Mouse (Mus musculus) R1 (cell line): ENCODE results near the gene Gm49369.

Source experiments
- DNase-seq: peaks from one replicate; pipeline ENCODE4 v3.0.0-alpha.2; 2018; ENCODE audit warnings: low read depth, low spot score

The Gm49369 gene

DNA sequence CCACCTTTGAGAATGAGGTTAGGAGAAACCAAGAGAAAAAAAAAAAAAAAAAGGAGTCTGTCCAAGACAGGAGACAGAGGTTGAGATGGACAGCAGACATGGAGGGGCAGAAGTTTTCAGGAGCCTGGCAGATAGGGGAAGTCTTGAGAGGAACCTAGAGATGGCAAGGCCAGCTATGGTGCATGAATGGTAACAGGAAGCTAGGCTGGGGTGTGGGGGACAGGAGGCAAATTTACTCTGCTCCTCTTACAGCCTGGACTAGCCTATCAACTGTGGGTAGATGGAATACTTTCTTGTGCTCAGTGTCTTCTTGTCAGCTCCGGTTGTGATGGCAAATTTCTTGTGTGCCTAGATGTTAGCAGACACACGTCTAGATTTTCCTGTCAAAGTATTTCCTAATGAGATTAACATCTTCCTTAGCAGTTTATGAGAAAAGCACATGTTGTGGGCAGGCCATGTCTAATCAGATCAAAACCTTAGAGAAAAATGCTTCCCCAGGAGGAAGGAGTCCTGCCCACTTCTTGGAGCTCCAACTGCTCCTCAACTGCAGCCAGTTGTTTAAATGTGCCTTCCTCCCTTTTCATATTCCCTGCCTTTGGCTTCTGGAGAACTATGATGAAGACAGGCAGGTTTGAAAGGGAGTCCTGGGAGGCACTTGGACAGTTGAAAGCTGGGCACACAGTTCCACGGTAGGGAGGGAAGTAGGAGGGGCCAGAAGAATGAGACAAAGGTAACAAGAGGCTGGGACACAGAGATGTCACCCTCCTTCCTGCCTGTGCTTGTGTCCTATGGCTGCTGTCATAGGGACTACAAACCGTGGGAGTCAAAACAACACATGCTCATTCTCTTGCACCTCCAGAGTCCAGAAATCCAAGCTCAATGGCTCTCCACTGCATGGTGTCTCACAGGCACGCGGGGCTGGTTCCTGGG is 12.1 kb upstream of the Gm49369 start:
- DNase-seq, result no peak

DNA sequence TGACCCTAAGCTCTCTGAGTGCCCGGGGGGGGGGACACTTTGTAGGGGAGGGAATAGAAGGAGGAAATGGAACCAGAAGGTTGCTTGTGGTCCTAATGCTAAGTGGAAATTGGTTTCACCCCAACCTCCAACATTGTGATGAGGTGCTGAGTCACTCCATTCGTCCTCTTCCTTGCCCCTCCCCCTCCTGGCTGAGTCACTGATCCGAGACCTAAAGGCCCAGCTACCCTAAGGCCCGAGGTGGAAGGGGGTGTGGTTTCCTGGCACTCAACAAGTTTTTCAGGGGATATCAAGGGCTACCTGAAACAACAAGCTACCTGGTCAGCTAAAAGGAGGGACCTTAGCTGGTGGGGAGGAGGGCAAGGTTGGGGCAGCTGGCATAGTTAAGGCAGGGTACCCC is 10.7 kb upstream of the Gm49369 start:
- peak; percentile 88 for DNase-seq

GRCm38 (mm10) chr7:142391609-142392008 is 9.1 kb upstream of the Gm49369 start:
- DNase-seq, result peak; percentile 39

DNA sequence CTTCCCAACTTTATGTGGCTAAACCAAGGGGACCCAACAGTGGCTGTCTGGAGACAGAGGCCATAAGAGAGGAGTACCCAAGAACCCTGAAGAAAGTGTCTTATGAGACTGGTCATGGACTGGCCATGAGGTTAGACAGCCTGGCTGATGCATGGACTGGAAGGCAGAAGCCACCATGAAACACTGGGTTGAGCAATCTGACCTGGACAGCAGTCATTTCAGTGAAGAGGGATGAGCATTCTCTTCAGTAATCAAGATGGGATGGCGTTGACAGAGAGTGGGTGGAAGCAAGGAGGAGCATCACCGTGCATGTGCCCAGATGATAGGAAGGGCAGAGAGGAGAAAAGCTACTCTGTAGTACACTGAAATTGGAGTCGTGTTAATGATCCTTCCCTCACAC is 8.6 kb upstream of the Gm49369 start:
- no peak for DNase-seq

DNA sequence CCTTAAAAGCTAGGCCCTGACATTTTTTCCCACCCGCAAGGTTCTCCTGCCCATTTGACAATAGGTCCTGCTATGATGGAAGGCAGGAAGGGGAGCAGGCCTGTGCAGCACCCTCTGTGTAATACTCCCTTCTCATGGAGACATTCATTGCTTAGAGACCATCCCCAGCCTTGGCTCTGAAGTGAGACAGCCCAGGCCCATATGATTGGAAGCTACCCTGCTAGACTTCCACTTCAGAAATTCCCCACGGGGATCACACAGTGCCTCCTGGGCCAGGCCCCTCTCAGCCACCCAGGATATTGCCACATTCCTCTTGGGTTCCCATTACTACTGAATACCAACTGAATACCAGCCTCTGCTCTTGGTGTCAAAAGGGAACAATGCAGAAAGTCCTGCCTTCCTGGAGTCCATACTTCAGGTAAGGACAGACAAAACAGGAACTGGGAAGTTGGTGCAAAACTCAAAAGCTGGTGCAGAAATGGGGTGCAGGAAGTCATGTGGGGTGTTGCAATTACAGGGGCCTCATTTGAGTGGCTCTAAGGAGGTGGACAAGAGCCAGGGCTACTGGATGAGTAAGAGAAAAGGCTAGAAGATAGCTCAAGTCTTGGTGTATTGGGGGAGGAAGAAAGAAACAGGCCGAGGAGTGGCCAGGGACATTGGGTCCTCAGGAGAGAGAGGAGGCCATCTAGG is 7.6 kb upstream of the Gm49369 start:
- DNase-seq, result no peak

DNA sequence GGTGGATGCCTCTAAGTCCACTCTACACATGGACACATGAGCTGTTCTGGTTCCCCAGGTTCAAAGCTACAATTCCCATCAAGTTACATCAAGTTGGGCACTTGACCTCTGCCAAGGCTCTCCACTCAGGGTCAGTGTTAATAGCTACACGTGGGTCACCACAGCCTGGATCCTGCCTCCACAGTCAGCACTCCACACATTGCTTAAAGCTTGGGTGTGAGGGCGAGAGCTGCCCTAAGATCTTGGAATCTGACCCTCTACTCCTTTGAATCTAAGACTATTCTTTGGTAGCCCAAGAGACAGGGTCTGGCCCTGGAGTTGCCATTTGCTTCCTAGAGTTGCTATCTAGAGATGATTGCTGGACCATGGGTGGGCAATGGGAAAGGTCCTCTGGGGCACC is 6.3 kb upstream of the Gm49369 start:
- DNase-seq, result no peak

DNA sequence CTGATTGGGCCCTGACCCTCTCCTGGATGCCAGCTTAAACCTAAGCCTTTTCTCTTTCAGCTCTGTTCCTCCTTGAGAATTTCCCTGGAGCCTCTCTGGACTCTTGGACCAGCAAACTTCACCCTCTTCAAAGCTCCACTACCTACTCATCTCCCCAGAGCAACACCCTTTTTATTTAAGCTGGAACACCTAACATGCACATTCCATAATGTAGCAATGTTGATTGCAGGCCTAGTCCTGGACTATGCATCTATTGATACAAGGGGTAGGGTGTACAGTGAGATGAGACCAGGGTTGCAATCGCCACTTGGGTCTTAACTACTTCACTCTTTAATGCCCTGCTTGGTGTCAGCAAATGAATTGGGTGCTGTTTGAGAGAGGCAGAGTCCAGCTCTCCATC is 5.7 kb upstream of the Gm49369 start:
- DNase-seq, result no peak

DNA sequence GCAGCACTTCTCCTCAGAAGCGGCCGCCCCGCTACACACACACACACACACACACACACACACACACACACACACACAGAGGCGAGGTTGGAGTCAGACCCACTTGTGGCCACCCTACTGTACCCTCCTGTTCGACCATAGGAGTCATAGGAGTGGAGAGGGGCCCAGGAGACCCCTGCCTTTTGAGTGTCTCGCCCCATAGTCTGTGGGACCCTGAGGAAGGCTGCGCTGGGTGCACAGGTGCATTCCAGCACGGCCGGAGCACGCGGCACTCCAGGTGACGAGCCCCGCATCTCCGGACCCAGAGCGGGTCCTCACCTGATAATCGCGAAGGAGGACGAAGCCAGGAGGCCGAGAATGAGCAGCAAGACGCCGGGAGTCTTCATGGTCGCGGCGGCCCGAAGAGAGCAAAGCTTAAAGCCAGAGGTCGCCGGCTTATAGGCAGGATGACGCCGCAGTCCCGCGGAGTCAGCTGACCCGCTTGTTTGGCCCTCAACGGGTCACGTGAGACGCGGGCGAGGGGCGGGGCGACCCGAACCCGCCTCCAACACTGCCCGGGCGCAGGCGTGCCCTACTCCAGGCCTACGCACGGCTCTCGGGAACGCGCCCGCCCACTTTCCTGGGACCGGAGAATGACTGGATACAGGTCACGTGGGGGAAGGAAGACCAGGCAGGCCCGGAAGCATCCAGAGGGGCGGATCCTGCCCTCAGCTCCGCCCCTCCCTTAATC is 5.1 kb upstream of the Gm49369 start, which contains the start of gene Ctsd:
TSS of gene Ctsd (minus strand) at position 620 of the 730 bp plus-strand sequence.
- DNase-seq, result peak; percentile 98

- peak; percentile 31 for DNase-seq
Observed at GRCm38 (mm10) chr7:142386621-142387201, 4.2 kb upstream of the Gm49369 start.

GRCm38 (mm10) chr7:142385742-142386403 is 3.4 kb upstream of the Gm49369 start:
- DNase-seq, result no peak

DNA sequence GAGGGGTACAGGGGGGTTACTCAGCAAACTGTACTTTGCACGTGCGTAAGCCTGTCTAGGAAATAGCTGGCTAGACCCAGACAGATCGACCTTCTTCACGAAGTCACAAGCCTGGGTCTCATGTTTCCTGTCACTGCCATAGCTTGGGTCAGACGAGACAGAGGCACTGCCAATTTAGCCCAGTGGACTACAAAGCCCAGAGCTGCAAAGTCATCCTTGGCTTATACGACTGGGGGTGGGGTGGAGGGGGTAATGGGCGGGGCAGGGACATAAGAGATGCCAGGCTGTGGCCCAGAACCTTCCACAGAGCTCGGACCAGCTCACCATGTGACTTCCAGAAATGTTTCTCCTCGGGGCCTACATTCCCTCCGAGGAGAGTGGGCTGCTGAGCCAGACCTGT is 1.8 kb upstream of the Gm49369 start:
- no peak for DNase-seq

DNA sequence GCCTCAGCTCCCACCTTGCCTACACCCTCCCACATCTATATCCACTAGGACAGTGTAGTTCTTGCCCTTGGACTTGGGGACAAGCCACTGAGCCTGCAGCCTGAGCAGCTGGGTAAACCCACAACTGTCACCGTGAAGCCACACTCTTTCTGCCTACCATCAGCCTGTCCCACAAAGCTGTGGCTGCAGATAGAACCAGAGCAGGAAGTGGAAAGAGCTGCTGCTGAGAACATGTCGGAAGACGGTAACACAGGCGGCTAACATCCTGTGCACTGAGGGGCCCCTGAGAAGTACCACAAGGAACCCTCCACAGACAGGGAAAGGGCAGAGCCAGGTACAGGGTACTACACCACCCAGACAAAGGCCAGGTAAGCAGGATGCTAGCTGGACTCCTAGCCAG is 1.3 kb downstream of the Gm49369 start:
- no peak for DNase-seq

GRCm38 (mm10) chr7:142379186-142379585 is 3.3 kb downstream of the Gm49369 start:
- DNase-seq, result no peak

- DNase-seq, result no peak
Observed at GRCm38 (mm10) chr7:142377233-142377925, 5.1 kb downstream of the Gm49369 start.

- no peak for DNase-seq
Observed at GRCm38 (mm10) chr7:142376096-142376495, 6.4 kb downstream of the Gm49369 start.

- DNase-seq, result no peak
Observed at GRCm38 (mm10) chr7:142375261-142375724, 7.2 kb downstream of the Gm49369 start.

DNA sequence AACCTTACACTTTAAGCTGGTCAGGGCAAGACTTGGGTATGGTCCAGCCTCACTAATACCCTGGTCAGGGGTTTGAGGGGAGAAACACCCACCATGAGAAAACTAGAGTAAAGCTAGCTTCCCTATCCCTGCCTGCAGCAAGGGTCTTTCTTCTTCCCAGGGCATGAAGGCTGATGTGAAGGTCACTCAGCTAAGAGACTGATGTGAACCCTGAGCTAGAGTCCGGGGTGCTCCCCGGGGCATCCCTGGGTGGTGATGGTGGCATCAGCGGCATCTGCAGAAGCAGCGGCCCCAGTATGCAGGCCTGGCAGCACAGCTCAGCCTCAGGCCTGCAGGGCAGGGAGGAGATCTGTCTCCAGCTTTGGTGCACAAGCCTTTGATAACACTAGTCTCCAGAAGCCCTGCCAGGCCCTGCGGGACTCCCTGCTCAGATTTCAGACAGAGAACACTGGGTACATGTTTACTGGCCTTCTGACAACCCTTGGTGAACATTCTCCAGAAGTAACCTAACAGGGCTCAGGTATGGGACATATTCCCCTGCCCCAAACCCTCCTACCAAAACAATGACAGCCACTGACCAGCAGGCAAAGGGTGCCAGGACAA is 8.0 kb downstream of the Gm49369 start:
- no peak for DNase-seq

DNA sequence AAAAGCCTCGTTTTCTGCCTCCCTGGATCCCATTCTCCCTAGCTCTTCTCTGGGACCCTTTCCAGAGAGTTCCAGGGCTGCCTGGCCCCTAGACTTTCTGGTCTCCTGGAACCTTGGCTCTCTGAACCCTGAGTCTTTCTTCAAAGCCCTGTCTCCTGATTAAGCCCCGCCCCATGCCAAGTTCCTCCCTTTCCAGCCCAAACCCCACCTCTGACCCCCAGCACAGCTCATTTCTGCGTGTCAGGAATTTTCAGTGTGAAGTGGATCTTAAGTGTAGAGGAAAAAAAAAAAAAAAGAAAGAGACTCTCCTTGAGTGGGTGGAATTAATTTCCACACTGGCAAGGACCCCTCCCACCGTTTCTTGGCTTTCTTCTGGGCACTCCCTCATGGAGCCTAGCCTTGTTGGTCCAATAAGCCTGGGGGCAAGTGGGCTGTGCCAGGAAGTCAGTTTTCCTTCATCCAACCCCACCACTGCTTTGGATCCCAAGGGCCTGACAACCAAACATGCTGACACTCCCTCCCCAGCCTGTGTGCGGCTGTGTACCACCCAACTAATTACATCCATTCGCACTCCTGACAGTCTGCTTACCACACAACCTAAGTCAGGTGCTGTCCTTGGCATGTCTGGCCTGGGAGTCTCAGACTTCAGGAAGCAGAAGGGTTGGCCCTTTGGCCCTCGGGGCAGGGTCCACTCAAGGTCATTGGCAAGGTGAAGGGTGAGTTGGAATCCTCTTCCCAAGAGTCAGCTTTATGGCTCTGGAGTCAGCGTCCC is 8.6 kb downstream of the Gm49369 start, which contains the start of gene Ifitm10:
TSS of gene Ifitm10 (minus strand) at position 113 of the 772 bp plus-strand sequence.
- peak; percentile 15 for DNase-seq

- DNase-seq, result no peak
Observed at GRCm38 (mm10) chr7:142373039-142373438, 9.4 kb downstream of the Gm49369 start.
